1 mouse cellular context compared by ENCODE assay signal in genomic region chr9:90179409-90179808, GRCm38 (mm10).
TF ChIP-seq lines count a peak whose summit lies in the region.

No protein-coding gene starts in this region.

TF ChIP-seq in CH12.LX, 34 proteins besides CTCF, POLR2A, EP300 and RAD21 (continued from another document):
- TF ChIP-seq ZNF384 (IDR thresholded peaks at IDR 0.05; ENCODE audit: low read depth, low read length) (no peak), E2F4 (IDR thresholded peaks at IDR 0.05; ENCODE audit: insufficient replicate concordance, low read depth, low read length) (no peak), MXI1 (IDR thresholded peaks at IDR 0.05; ENCODE audit: low read depth, low read length) (no peak), ZC3H11A (IDR thresholded peaks at IDR 0.05; ENCODE audit: low read depth, low read length) (no peak), USF1 (IDR thresholded peaks at IDR 0.05; ENCODE audit: low read depth, low read length) (no peak), JUN (IDR thresholded peaks at IDR 0.05; ENCODE audit: insufficient read depth, low read depth, low read length) (0 out of 2 replicates have a peak, but pooled peaks have one; percentile 8), SIN3A (IDR thresholded peaks at IDR 0.05; ENCODE audit: low read length) (0 out of 2 replicates have a peak, but pooled peaks have one; percentile 46), MEF2A (IDR thresholded peaks at IDR 0.05; ENCODE audit: borderline replicate concordance, low read depth, low read length) (peak; percentile 81)
